Mouse (Mus musculus) intestine, postnatal 0 days (tissue): ENCODE results near the gene Llgl2. TPM values are rescaled to one million over a fixed set of nuclear protein-coding genes. Genes with fewer than 3 reads are reported as not detected.

Experiments used
- ATAC-seq: fragments of 200-750 bp; cut with Nextera tagmentation; 2 replicates; pipeline ENCODE4 v1.8.0; 2017; ENCODE audit warnings: mild to moderate bottlenecking, moderate TSS enrichment, moderate library complexity
- H3K27ac ChIP-seq: fragments of 300-500 bp; sonication (generic); 2 replicates; pipeline ENCODE4 v1.5.1; 2014; ENCODE audit warnings: mild to moderate bottlenecking, low read depth, low read length, moderate library complexity
- H3K27me3 ChIP-seq: fragments of 300-500 bp; sonication (generic); replicated peaks from 2 replicates; pipeline ENCODE4 v1.6.1; 2014; ENCODE audit warnings: low read length, mixed read lengths; ENCODE audit not compliant: control insufficient read depth, insufficient read depth
- H3K36me3 ChIP-seq: fragments of 300-500 bp; sonication (generic); 2 replicates; pipeline ENCODE4 v1.6.1; 2014; ENCODE audit warnings: mild to moderate bottlenecking, moderate library complexity; ENCODE audit not compliant: control insufficient read depth, insufficient read depth
- H3K4me1 ChIP-seq: fragments of 300-500 bp; sonication (generic); replicated peaks from 2 replicates; pipeline ENCODE4 v1.6.1; 2014; ENCODE audit warnings: antibody characterized with exemption, low read length, mixed read lengths; ENCODE audit not compliant: control insufficient read depth, insufficient read depth
- H3K4me2 ChIP-seq: fragments of 300-500 bp; sonication (generic); replicated peaks from 2 replicates; pipeline ENCODE4 v1.6.1; 2014; ENCODE audit warnings: low read depth, mild to moderate bottlenecking, moderate library complexity
- H3K4me3 ChIP-seq: fragments of 300-500 bp; sonication (generic); 2 replicates; pipeline ENCODE4 v1.5.1; 2014; ENCODE audit warnings: low read depth, low read length
- H3K9ac ChIP-seq: fragments of 300-500 bp; sonication (generic); 2 replicates; pipeline ENCODE4 v1.6.1; 2014; ENCODE audit warnings: mild to moderate bottlenecking, low read depth, low read length
- H3K9me3 ChIP-seq: fragments of 300-500 bp; sonication (generic); 2 replicates; pipeline ENCODE4 v1.6.1; 2016; ENCODE audit warnings: mixed run types; ENCODE audit not compliant: control insufficient read depth
- CTCF ChIP-seq: sonication (generic); IDR thresholded peaks from 2 replicates; pipeline ENCODE4 v1.5.1; 2016; ENCODE audit warnings: low read depth, mild to moderate bottlenecking, control low read depth, antibody characterized with exemption, moderate library complexity
- WGBS: fragments of 180-500 bp; shearing (Covaris S2); extraction: QIAGEN DNeasy Blood & Tissue Kit; methylation state at CpG from one replicate; pipeline ENCODE4 v1.1.7; 2014; 5-methylcytosine and 5-hydroxymethylcytosine counted together
- polyA plus RNA-seq: library from polyadenylated mRNA; unstranded; fragments of >200 nt; fragmentation: Nextera tagmentation; extraction: Ambion mirVana; gene quantifications from 2 replicates; pipeline ENCODE4 v1.2.1, GENCODE M21; 2015

The Llgl2 gene
- polyA plus RNA-seq, 1 experiment from 2014 or later = 61.8 TPM

DNA sequence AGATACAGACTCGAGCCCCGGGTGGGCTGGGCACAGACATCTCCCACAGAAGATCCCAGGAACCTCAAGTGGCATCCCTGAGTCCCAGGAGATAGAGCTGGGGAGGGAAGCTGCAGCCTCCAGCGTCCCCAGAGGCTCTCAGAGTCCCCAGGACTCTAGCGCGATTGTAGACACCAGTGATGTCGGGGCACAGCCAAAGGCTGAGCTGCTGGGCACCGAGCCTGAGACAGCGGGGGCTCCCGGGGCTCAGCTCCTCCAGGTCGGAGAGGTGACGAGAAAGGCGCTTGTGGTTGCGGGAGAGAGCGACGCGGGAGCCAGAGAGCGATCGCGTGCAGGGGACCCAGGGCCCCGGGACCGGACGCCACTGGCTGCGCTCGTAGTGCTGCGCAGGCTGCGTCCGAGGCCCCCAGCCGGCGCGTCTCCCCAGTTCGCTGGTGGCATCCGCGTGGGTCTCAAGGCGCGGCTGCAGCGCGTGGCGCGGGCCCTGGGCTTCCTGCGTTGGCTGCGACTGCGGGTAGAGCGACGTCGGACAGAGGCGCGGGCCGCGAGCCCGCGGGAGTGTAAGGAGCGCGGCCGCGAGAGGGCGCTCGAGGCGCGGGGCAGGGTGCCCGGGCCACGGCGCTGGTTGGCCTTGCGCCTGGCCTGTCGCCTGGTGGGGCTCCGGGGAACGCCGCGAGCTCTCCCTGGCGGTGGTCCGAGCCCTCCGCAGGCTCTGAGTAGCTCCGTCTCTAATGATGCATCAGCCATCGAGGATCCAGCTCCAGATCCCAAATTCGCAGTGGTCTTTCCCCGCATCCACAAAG is 35.5 kb downstream of the Llgl2 start:
- Histone ChIP-seq H3K27ac (no peak overlapping the region), H3K4me1 (no peaks in the 10 kb centered on the region), H3K27me3 (peaks cover 13% of the 10 kb centered on the region), H3K4me3 (peak overlapping the region; percentile 44), H3K4me2 (peak overlapping the region; percentile 75), H3K36me3 (peaks cover 23% of the 10 kb centered on the region), H3K9me3 (no peaks in the 10 kb centered on the region), H3K9ac (peak overlapping the region; percentile 47)
- peak; percentile 99 for TF ChIP-seq CTCF
- ATAC-seq = peak; percentile 86
- WGBS = 2% methylated on average over 61 of the region's 75 CpGs

DNA sequence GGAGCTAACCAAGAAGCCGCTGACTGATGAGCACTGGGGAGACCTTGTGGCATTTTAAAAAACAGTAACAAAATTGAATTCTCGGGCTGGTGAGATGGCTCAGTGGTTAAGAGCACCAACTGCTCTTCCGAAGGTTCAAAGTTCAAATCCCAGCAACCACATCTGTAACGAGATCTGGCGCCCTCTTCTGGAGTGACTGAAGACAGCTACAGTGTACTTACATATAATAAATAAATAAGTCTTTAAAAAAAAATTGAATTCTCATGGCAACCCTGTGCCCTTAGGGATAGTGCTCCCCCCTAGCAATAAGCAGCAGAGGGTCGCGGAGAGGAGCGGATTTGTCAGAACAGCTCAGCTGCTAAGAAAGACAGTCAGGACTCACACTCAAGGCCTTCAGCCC is 40.0 kb downstream of the Llgl2 start:
- peaks cover 7% of the 10 kb centered on the region; the same call in 1 of the 2 replicates for H3K27me3 ChIP-seq
- no peak overlapping the region for H3K9ac ChIP-seq
- WGBS = 81% methylated on average over 8 of the region's 8 CpGs
- ATAC-seq = no peak
- H3K36me3 ChIP-seq = no peaks in the 10 kb centered on the region
- no peak overlapping the region for H3K27ac ChIP-seq
- TF ChIP-seq CTCF = peak; percentile 57
- H3K9me3 ChIP-seq = no peaks in the 10 kb centered on the region
- no peak overlapping the region for H3K4me3 ChIP-seq
- H3K4me2 ChIP-seq = no peak overlapping the region
- no peaks in the 10 kb centered on the region for H3K4me1 ChIP-seq

DNA sequence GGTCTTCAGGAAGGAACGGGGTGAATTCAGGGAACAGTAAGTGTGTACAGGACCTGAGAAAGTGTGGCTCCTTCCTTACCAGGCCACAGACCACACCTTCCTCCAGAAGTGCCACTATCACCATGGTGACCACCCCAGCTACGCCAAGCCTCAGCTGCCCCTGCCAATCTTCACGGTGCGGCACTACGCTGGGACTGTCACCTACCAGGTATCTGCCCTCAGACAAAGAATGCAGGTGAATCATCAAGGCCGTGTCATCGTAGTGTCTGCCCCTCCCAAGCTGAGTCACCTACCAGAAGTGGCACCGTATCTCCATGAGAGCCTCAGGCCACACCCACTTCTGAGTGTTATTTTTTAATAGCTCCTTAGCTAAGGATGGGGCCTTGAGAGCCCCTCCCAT is 45.5 kb downstream of the Llgl2 start:
- no peaks in the 10 kb centered on the region for H3K36me3 ChIP-seq
- H3K4me1 ChIP-seq = no peaks in the 10 kb centered on the region; the same call in 1 of the 2 replicates
- 31% methylated on average over 8 of the region's 8 CpGs for WGBS
- TF ChIP-seq CTCF = no peak
- H3K27ac ChIP-seq = peak overlapping the region; percentile 77
- no peak overlapping the region for H3K4me3 ChIP-seq
- H3K27me3 ChIP-seq = no peaks in the 10 kb centered on the region
- ATAC-seq = peak; percentile 82
- no peaks in the 10 kb centered on the region for H3K9me3 ChIP-seq
- 0 out of 2 replicates have a peak overlapping the region, but pooled peaks have one; percentile 18 for H3K4me2 ChIP-seq
- no peak overlapping the region for H3K9ac ChIP-seq

DNA sequence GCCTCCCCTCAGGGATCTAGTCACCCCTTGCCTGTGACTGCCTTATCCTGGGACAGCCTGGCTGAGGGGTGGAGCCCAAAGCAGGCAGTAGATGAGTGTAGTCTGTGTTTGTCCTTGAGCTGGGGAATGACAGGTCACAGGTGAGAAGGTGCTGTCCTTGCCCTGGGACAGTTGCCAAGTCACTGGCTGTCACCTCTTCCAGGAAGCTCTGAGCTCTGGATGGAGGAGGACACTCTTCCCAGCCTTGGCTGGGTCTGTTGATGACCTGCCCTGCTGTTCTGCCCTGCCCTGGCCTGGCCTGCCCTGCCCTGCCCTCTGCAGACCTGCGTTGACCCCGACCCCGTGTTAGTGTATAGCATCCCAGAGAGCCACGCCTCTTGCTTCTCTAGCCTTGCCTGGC is 48.6 kb downstream of the Llgl2 start:
- Histone ChIP-seq H3K36me3 (no peaks in the 10 kb centered on the region), H3K4me3 (no peak overlapping the region), H3K27me3 (no peaks in the 10 kb centered on the region), H3K4me1 (no peaks in the 10 kb centered on the region; the same call in 1 of the 2 replicates), H3K9ac (no peak overlapping the region), H3K4me2 (no peak overlapping the region; the same call in 1 of the 2 replicates), H3K27ac (peak overlapping the region; percentile 54; the same call in 1 of the 2 replicates), H3K9me3 (no peaks in the 10 kb centered on the region)
- ATAC-seq = peak; percentile 31
- TF ChIP-seq CTCF = no peak
- 21% methylated on average over 4 of the region's 4 CpGs for WGBS

- Histone ChIP-seq H3K9ac (no peak overlapping the region), H3K4me1 (no peaks in the 10 kb centered on the region), H3K4me2 (no peak overlapping the region), H3K4me3 (no peak overlapping the region), H3K9me3 (no peaks in the 10 kb centered on the region), H3K27ac (no peak overlapping the region), H3K27me3 (no peaks in the 10 kb centered on the region), H3K36me3 (peaks cover 11% of the 10 kb centered on the region)
- no peak for TF ChIP-seq CTCF
- no peak for ATAC-seq
- 83% methylated on average over 3 of the region's 3 CpGs for WGBS
Measured at GRCm38 (mm10) chr11:115875935-115876334, 52.1 kb downstream of the Llgl2 start.

- ATAC-seq = no peak
- WGBS = 77% methylated on average over 5 of the region's 5 CpGs
- no peaks in the 10 kb centered on the region for H3K9me3 ChIP-seq
Measured at GRCm38 (mm10) chr11:115876438-115876837, 52.6 kb downstream of the Llgl2 start.

More at GRCm38 (mm10) chr11:115876438-115876837, 52.6 kb downstream of the Llgl2 start:
- Histone ChIP-seq H3K4me3 (no peak overlapping the region), H3K27me3 (no peaks in the 10 kb centered on the region), H3K9ac (no peak overlapping the region), H3K36me3 (peaks cover 16% of the 10 kb centered on the region), H3K4me2 (peak overlapping the region; percentile 66; the same call in 1 of the 2 replicates), H3K4me1 (no peaks in the 10 kb centered on the region; the same call in 1 of the 2 replicates), H3K27ac (peak overlapping the region; percentile 94)
- TF ChIP-seq CTCF = peak; percentile 58
